Mouse (Mus musculus) cerebellum, adult 11-12 months (tissue): ENCODE data around the gene Dnmt3a.

ENCODE experiments used
- DNase-seq: peaks from one replicate; pipeline ENCODE4 v3.0.0; 2022

Gene Dnmt3a

GRCm38 (mm10) chr12:3857231-3857630 lies 51.4 kb downstream of the Dnmt3a start:
- peak; percentile 64 for DNase-seq

GRCm38 (mm10) chr12:3857773-3858172 lies 52.0 kb downstream of the Dnmt3a start:
- peak; percentile 49 for DNase-seq

DNA sequence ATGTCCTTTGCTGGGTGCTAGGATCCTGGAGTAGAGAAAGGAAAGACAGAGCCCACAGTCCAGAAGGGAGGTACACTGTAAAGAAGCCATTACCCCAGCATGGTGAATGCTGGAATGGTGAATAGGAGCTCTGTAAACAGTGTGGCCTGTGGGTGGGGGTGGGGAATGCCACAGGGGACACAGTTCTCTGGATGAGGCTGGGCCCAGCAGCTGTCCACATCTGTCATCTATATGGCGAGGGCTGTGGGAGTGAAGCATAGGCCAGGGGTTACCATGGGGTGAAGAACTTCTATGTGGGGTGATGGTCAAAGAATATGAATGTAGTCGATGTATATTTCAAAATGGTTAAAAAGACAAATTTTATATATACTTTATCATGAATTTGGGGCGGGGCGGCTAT lies 52.9 kb downstream of the Dnmt3a start:
- no peak for DNase-seq

GRCm38 (mm10) chr12:3859545-3859944 lies 53.7 kb downstream of the Dnmt3a start:
- no peak for DNase-seq

DNA sequence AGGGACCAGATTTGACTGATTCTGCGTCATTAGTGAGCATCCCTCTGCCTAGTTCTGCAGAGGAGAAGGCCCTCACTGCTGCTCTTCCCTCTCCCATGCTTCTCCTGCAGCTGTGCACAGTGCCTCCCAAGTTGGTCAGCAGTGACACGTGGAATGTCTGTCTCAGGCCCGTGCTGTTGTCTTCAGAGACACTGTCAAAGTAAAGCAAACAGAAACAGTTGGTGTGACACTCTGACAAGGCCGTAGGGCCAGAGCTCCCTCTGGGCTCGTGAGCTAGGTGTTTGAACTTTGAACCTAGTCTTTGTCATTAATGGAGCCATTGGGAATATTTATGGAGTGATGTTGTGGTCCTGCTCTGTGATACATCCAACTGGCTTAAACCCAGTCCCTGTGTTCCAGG lies 54.2 kb downstream of the Dnmt3a start:
- DNase-seq, result no peak

DNA sequence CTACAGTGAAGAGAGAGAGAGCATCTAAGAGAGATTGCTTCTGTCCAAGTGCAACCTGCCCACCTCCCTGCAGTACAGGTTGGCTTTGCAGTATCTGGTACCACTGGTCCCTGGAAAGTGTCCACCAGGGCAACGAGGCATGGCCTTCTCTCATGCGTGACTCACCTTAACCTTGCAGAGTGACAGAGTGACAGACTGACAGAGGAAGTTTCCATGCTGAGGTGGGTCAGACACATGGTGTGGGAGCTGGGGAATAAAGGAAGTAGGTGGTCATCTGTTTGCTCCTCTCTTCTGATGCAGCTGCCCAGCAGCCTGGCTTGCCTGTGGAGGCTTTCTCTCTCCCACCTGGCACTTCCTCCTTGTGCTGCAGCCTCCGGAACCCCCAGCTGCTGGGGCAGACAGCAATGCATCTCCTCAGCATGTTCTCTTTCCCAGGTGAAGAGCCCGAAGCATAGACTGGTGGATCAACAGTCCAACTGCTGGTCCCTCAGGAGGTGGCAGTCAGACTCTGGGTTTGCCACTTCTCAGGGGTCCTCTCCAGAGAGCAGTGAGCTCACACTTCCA lies 55.9 kb downstream of the Dnmt3a start:
- DNase-seq, result no peak

DNA sequence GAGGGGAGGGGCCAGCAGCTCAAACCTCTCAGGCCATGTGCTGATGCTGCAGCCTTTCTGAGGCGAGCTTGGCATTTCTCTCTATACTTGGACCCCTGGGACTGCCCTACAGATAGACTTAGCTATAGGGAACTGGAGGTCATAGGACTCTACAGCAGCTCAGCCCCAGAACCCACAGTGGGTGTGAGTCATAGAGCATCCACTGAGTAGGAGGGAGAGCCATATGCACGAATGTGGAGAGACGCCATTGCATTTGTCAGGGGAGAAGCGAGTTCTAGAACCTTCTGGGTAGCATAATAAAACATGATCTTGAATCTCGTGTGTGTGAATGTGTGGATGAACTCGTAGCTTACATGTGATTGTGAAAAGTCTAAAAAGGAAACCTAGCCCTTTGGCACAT lies 56.4 kb downstream of the Dnmt3a start:
- DNase-seq, result no peak

- no peak for DNase-seq
Measured at GRCm38 (mm10) chr12:3864208-3864607, 58.4 kb downstream of the Dnmt3a start.

- DNase-seq, result no peak
Measured at GRCm38 (mm10) chr12:3865594-3865993, 59.8 kb downstream of the Dnmt3a start.

- peak; percentile 72 for DNase-seq
Measured at GRCm38 (mm10) chr12:3866654-3867370, 61.0 kb downstream of the Dnmt3a start.

GRCm38 (mm10) chr12:3868115-3868514 lies 62.3 kb downstream of the Dnmt3a start:
- DNase-seq, result no peak

DNA sequence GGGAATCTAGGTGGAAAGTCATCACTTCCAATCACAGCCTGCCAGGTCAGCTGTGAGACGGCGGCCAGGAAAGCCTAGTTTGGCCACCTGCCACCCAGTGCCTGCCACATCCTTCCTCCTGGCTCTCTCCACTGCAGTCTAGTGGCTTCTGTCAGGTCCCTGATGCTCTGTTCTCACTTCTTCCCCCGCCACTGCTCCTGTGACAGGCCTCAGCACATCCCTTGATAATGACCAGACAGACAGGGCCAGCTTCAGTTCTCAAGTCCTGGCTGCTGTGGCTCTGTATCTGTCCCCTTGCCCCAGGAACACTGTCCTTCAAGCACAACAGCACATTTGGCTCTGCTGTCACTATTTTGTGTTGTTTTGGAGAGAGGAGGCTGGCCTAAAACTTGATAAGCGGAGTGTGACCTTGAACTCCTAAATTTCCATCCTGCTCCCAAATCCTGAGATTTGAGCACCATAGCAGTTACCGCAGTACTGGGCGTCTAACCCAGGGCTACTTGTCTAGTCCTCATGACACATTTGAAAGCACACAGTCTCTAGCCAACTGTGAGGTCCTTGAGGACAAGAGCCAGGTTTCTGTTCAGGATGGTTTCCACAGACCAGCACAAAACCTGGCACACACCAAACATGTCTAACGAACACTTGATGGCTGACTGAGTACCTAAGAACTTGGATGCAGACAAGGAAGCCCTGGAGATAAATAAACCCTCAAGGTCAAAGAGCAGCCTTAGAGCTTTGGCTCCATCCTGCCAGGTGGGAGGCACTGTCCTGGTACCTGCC lies 63.1 kb downstream of the Dnmt3a start:
- DNase-seq, result peak; percentile 82

DNA sequence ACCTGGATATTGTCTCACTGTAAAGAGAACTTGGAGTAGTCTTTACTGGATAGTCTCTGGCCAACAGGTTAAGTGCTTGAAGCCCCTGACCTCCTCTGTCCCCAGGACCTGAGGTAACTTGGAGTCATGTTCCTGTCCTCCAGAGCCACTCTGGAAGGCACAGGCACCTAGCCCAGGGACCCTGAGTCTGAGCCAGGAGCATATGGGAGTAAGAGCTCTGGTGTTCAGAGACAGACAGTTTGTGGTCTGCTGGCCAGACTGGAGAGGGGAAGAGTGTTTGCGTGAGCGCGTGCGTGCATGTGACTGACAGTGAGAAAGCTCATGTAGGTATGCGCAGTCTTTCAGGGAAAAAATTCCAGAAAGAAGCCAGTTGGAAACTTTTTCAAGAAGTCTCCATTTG lies 64.2 kb downstream of the Dnmt3a start:
- peak; percentile 70 for DNase-seq

DNA sequence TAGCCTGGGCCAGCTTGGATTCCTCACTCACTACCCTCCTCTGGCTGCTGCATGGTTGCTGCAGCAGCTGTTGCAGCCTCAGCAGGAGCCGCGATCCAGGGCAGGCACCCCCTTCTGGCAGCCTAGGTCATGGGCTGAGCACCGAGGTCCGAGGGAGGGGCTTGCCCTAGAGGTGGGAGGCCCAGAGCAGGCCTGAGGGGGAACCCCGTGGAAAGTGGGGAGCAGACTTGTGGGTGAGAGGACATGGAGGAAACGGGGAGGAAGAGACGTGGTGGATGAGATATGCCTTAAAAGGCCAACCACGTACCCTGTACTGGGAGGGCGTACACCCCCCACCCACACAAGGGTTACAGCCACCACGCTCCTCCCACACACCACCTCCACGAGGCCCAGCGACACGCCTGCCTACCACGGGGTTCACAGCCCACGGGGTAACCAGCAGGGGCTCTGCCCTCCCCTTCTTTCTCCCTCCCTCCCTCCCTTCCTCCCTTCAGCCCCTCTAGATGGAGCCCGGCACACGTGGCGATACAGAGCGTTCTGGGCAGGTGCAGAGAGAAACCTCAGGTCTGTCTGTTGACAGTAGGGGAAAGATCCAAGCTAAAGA lies 65.2 kb downstream of the Dnmt3a start:
- DNase-seq, result no peak

- peak; percentile 85 for DNase-seq
Measured at GRCm38 (mm10) chr12:3871637-3872036, 65.8 kb downstream of the Dnmt3a start.

- DNase-seq, result no peak
Measured at GRCm38 (mm10) chr12:3872410-3873230, 66.8 kb downstream of the Dnmt3a start.

DNA sequence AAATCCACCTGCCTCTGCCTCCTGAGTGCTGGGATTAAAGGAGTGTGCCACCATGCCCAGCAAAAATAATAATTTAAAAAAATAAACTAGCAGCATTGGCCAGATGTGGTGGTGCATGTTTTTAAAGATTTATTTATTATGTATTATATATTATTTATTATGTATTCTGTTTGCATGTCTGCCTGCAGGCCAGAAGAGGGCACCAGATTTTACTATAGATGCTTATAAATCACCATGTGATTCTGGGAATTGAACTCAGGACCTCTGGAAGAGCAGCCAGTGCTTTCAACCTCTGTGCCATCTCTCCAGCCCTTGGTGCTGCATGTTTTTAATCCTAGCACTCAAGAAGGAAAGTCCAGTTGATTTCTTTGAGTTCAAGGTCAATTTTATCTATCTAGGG lies 69.7 kb downstream of the Dnmt3a start:
- DNase-seq, result no peak

GRCm38 (mm10) chr12:3877376-3877775 lies 71.6 kb downstream of the Dnmt3a start:
- DNase-seq, result no peak

DNA sequence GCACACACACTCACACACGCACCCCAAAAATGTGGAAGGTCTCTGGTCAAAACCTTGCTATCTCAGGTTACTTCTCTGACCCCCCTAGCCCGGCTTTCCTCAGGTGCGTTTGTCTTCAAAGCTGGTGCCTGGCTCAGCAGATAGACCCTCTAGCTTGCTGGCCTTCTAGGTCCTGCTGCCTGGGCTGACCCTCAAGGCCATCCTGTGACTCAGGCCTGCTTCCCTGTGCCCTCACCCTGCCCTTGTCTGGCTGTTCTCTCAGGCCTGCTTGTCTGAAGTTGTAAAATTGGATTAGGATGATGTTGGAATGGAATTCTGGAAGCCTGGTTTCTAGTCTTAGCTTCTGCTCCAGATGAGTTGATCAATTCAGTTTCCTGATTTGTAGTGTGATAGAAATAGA lies 75.7 kb downstream of the Dnmt3a start:
- no peak for DNase-seq

- no peak for DNase-seq
Measured at GRCm38 (mm10) chr12:3884892-3885493, 79.2 kb downstream of the Dnmt3a start.

- no peak for DNase-seq
Measured at GRCm38 (mm10) chr12:3886601-3887000, 80.8 kb downstream of the Dnmt3a start.
